Comparison of ENCODE assay signal across 8 mouse cellular contexts in genomic region chr4:63118639-63119437, GRCm38 (mm10). TPM values are rescaled to one million over a fixed set of nuclear protein-coding genes. Genes with fewer than 3 reads are reported as not detected.
DNase-seq lines count a peak whose midpoint lies in the region; ATAC-seq lines count a peak whose summit lies in the region.

No protein-coding gene starts in this region.

- peak; percentile 76 for DNase-seq in adrenal gland, adult 2 months
- peak; percentile 89 for DNase-seq in embryo, embryonic 10.5 days (ENCODE audit: low spot score)
- DNase-seq in gastrocnemius, postnatal 25 days = peak; percentile 55
- peak; percentile 40 to 59 for DNase-seq in left cerebral cortex, adult 8-10 months (ENCODE audit: low spot score in 2 of 2)
- DNase-seq in right cerebral cortex, postnatal 14 days = peak; percentile 86
- peak; percentile 68 to 75 for DNase-seq in urinary bladder, postnatal 36 days (ENCODE audit: low spot score in 2 of 2)

- ATAC-seq in inflammation-experienced regulatory T-cells, adult 6 months = peak; percentile 69
- peak; percentile 89 for ATAC-seq in megakaryocyte progenitor cell, adult 5-6 weeks (replicated peaks; ENCODE audit: poor library complexity)

RNA-seq across cellular contexts. Expression of gene Ambp, which starts 35.8 kb away (rescaled TPM):
- 1 to 10 TPM in 1 of 2 experiments, under 1 TPM in 1; 0.38 to 7.1 TPM for total RNA-seq in adrenal gland, adult 2 months (2021)
- polyA plus RNA-seq in adrenal gland, adult 2 months (2012; rRNA removed) = 0.61 TPM in 1 of 2 replicates, not detected in the other
- not detected for total RNA-seq in gastrocnemius, postnatal 25 days (2021)
- polyA plus RNA-seq in inflammation-experienced regulatory T-cells, adult 6 months (2017; shearing (Covaris generic)) = not detected
- not detected for total RNA-seq in left cerebral cortex, adult 8-10 months (2022)
- not detected in 2 replicates for total RNA-seq in megakaryocyte progenitor cell, adult 5-6 weeks (2015)
- total RNA-seq in megakaryocyte progenitor cell, adult 5-6 weeks (2017) = 0.33 TPM in 1 of 2 replicates, not detected in the other

RNA-seq across cellular contexts. Expression of gene Kif12, which starts 53.1 kb away (rescaled TPM):
- total RNA-seq in adrenal gland, adult 2 months (2021) = not detected
- 0.26 TPM in 1 of 2 replicates, not detected in the other for polyA plus RNA-seq in adrenal gland, adult 2 months (2012; rRNA removed)
- not detected for total RNA-seq in gastrocnemius, postnatal 25 days (2021)
- polyA plus RNA-seq in inflammation-experienced regulatory T-cells, adult 6 months (2017; shearing (Covaris generic)) = not detected
- total RNA-seq in left cerebral cortex, adult 8-10 months (2022) = under 1 TPM in 1 of 4 experiments, not detected in 3; 0.11 TPM
- not detected in 2 replicates for total RNA-seq in megakaryocyte progenitor cell, adult 5-6 weeks (2015)
- not detected in 2 replicates for total RNA-seq in megakaryocyte progenitor cell, adult 5-6 weeks (2017)

Comparison
In these comparisons a context has a peak if more than half of its experiments do, and no peak if none do; other contexts are left out.
1. Peak in every context shown above with its lines: DNase-seq and ATAC-seq.